Mouse (Mus musculus) mouse embryonic stem cell (cell line): Measurements from ENCODE around the gene Zfp978.
"Not testable (repeated sequence)": the region's sequence is repeated elsewhere in the genome, so short reads cannot be mapped to it uniquely, and the experiment has no call there.

Source experiments
- in situ Hi-C, 2 experiments: fragments of 300-500 bp; cut with MboI; formaldehyde crosslinking; loops; 1 replicate in 1 of 2; 3 replicates in 1 of 2; pipeline ENCODE4 v1.14.3; 2019 to 2020; ENCODE audit warnings: low sequenced_read_pairs in 2 of 2, low pct_unique_long_range_greater_than_20kb in 1 of 2, mixed read lengths in 1 of 2; ENCODE audit not compliant: unreplicated experiment in 1 of 2

Zfp978 gene

DNA sequence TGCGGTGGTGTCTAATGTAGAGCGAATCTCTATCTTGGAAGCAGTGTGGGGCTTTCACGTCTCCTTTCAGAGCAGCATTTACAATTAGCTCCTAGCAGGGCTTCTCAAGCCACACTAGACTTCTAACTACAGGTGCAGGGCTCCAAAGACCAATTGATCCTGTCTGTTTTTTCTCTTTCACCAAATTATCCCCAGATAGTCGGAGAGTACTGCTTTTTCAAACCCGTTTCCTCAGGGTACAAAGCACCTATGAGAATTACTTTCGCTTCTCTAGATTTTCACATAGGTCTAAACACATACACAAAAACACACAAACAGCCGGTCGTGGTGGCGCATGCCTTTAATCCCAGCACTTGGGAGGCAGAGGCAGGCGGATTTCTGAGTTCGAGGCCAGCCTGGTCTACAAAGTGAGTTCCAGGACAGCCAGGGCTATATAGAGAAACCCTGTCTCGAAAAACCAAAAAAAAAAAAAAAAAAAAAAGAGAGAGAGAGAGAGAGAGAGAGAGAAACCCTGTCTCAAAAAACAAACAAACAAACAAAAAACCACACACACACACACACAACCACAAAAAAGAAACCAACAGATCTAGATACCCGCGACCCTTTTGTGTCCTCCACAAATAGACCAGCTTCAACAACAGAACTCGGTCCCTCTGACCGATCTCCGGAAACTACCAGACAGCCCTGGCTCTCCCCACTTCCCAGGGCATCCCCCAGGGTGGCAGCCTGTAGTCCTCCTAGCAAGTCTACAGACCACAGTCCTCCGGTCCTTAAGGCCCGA, 12.0 kb upstream of the Zfp978 start:
- in situ Hi-C loops = loop anchor here (25.0 kb wide), 2 partner anchors 163 to 1812 kb away; no protein-coding TSS in a partner anchor

DNA sequence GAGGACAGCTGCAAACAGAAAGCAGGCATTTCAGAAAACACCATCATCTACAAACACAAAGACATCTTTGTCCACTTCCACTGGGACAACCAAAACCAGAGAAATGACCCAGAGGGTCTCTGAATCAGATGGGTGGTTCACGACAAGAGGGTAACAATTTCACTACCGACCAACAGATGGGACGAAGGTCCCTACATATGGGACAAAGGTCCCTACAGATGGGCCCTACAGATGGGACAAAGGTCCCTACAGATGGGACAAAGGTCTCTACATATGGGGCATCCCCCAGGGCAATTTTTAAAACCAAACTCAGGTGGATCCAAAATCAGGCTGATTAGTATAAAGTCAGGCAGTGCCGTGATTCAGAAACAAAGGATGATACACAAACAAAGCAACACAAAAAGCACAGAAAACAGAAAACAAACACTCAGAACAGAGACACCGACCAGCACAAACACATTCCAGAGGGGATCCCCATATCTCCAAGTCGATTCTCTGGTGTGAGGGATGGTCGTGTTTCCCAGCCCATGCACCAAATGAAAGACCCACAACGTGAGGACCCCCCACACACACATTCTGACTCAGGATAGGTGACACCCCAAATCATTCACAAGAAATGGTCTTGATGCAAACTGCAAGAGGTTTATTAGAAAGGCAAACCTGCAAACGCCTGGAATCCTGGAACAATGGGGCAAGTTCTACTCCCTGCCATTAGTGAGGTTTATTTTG, 11.3 kb upstream of the Zfp978 start:
- in situ Hi-C loops = loop anchor here (25.0 kb wide), 2 partner anchors 162 to 1813 kb away; no protein-coding TSS in a partner anchor

DNA sequence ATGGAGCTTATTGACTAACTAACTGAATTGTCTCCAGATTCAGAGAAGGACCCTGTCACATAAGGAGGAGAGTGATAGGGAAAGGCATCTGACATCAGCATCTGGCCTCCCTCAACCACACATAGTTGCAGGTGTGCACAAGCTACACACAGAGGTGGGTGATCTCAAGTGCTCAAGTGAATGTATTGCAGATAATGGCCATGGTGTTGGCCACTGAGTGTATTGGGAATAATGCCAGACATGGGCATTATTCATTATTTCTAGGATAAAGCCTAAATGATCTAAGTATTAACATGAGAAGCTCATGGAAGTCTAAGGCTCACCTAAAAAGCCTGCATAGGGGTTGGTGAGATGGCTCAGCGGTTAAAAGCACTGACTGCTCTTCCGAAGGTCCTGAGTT, 10.6 kb upstream of the Zfp978 start:
- in situ Hi-C loops = not testable (repeated sequence)

DNA sequence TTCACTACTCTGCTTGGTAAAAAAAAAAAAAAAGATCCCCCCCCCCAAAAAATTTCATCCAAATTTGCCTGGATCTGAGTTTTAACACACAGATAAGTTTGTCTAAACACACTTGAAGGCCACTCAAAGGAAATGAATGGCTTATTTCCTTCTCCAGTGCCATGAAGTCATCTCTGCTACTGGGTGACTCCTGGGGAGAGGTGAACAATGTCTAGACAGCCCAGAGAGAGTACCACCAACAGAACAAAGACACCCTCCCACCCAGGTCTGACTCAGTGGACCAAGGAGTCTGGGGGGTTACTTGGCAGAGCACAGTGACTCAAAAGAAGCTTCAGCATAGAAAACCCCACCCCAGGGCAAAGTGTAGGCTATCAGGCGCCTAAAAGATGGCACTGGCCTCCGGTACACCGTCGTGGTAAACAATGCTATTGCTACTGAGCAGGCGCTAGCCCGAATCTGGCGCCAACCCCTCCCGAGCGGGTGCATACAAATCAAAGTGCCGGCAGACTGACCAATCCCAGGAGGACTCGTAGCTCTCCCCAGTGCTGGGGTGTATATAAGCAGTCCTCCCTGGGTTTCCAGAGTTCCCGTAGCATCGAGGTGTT, 9.6 kb upstream of the Zfp978 start:
- in situ Hi-C loops = not testable (repeated sequence)

DNA sequence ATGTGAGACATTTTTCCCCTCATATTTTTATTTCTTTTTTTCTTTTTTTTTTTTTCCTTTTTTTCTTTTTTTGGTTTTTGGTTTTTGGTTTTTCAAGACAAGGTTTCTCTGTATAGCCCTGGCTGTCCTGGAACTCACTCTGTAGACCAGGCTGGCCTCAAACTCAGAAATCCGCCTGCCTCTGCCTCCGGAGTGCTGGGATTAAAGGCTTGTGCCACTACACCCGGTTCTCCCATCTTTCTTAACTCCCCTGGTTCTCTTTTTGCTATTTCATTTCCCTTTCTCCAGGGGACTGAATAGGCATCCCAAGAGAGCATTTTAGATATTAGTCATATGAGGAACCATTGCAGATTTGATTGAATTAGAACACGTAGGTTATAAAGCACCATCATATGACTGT, 7.5 kb upstream of the Zfp978 start:
- in situ Hi-C loops = not testable (repeated sequence)

DNA sequence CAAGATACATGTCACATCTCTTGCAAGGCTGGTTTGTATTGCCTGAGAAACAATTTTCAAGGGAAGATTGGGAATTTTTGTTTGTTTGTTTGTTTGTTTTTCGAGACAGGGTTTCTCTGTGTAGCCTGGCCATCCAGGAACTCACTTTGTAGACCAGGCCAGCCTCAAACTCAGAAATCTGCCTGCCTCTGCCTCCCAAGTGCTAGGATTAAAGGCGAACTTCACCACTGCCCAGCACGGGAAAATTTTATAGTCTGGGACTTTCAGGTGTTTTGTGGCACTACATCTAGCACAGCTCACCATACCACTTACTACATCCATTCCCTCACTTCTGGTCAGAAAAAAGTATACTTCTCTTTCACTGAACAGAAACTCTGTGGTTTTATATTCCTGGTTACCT, 5.1 kb upstream of the Zfp978 start:
- in situ Hi-C loops = not testable (repeated sequence)

DNA sequence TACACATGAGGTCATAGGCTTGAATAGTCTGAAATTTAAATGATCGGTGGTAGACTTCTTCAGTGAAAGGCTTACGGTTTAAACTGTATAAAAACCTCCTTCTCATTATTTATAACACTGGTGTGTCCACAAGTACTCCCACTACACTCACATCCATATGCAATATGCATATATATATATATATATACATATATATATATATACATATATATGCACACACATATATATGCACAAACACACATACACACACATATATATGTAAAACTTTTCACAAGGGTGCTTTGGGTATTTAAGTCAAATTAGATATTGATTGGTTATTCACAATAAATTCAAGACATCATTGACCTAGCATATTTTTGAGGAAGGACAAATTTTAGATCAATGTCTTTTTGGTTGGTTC, 3.9 kb upstream of the Zfp978 start:
- in situ Hi-C loops = not testable (repeated sequence)

DNA sequence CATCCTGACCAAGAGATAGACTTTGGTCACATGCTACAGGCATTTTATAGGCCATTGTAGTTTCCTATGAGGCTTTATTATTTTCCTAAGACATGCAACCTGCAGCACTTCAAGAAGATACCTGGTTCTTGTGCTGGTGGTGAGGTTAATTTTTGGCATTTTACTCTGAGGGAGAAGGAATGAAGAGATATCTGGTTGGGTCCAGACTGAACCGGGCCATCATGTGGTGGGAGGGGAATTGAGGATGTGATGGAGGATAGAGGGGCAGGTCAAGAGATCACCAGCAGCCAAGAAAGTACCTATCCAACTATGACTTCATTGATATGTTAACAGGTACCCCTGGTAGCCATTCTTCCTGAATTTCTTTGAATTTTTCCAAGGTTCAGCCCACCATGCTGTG, 769 bp downstream of the Zfp978 start:
- in situ Hi-C loops = not testable (repeated sequence)

DNA sequence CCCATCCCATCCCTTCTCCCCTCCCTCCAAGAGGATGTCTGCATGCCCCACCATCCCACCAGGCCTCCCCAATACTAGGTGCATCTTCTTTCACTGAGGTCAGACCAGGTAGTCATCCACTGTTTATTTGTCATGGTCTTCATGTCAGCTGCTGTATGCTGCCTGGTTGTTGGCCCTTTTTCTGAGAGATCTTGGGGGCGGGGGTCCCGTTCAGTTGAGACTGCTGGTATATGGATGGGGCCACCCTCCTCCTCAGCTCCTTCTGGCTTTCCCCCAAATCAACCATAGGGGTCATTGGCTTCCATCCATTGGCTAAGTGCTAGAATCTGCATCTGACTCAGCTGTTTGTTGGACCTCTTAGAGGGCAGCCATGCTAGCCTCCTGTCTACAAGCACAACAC, 8.5 kb downstream of the Zfp978 start:
- in situ Hi-C loops = not testable (repeated sequence)

DNA sequence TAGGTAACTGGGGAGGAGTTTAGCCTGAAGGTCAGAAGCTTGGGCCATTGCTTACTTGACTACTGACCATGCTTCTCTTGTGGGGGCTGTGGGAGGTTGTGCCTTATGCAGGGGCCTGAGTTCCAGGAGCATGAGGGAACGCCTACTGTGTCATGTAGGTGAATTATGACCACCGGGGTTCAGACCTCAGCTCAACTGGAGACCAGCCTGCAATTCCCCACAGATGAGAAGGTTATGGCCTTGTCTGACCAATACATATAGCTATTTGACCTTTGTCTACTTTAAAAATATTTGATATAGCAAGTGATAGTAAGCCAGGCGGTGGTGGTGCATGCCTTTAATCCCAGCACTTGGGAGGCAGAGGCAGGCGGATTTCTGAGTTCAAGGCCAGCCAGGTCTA, 22.1 kb downstream of the Zfp978 start:
- in situ Hi-C loops = loop anchor here in 1 of 2 experiments (25.0 kb wide), 1 partner anchor 229 kb away; no protein-coding TSS in a partner anchor

DNA sequence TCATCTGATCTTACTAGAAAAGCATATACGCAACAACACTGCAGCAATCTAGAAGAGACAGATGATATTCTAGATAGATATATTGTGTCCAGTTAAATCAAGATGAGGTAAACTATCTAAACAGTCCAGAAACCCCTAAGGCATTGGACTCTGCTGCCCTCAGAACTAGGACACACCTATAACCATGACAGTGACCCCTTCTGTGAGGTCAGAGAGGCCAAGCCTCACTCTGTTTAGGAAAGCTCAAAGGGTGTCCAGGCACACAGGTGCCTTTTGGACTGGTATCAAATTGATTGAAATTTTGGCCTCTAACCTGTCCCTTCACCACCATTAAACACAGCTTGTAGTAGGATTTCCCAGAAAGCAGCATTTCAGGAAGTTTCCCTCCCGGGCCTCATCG, 36.1 kb downstream of the Zfp978 start:
- in situ Hi-C loops = loop anchor here in 1 of 2 experiments (25.0 kb wide), 1 partner anchor 215 kb away; no protein-coding TSS in a partner anchor

DNA sequence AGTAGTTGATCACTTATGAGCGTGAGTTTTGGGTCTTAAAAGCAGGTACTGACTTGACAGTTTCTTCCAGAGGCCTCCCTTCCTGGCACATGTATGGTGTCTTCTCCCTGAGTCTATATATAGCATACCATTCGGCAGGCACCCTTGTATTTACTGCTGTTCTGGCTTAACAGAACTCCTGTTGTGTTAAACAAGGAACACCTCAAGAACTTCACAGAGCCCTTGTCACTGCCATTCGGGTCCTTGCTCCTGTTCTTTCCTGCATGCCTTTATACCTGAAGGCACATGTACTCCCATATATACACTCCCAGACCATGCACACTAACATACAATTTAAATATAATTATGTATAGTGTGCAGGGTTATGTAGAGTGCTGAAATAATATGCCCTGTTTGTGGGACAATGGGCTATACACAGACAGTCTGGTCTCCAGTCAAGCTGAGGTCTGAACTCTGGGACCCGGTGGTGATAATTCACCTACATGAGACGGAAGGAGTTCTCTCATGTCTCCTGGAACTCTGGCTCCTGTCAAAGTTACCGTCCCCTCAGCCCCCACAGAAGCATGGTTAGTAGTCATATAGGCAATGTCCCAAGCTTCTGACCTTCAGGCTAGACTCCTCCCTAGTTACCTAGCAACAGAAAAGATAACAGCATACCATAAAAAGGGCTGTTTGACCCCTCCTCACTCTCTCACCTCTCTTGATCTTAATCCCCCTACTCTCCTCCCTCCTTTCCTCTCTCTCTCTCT, 37.0 kb downstream of the Zfp978 start:
- in situ Hi-C loops = loop anchor here in 1 of 2 experiments (25.0 kb wide), 1 partner anchor 214 kb away; no protein-coding TSS in a partner anchor

DNA sequence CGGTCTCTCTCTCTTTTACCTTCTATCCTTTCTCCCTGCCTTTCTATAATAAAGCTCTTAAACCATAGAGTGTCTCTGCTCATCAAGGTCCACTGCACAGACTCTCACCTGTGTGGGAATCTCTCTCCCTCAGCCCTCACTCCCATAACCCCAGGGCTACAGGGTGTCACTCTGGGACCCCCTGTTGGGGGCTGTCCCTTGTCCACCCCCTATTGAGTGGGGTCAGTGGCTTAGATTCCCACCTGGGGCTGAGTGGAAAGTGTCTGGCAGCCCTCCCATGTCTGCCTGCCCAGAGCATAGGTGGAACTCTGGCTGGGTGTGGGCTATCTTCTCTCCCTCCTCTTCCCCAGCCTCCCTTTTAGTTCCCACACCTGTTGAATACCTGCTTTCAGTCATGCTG, 37.6 kb downstream of the Zfp978 start:
- in situ Hi-C loops = loop anchor here in 1 of 2 experiments (25.0 kb wide), 1 partner anchor 214 kb away; no protein-coding TSS in a partner anchor

DNA sequence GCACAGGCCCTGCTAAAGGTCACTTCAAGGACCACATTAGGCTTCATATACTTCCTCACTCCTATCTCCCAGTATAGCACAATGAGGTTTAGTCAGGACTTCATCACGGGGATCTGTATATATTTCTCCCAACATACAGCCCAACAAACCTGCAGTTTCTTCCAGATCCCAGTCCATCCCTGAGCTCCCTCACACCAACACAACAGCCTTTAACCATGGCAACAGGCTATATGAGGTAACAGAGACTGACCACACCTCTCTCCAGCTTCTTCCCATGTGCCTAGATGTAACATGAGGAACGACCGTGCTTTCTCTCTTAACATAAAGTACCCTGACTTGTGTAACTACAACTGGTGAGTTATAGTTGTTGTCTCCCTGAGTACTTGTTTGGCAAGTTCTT, 38.4 kb downstream of the Zfp978 start:
- in situ Hi-C loops = loop anchor here in 1 of 2 experiments (25.0 kb wide), 1 partner anchor 213 kb away; no protein-coding TSS in a partner anchor

DNA sequence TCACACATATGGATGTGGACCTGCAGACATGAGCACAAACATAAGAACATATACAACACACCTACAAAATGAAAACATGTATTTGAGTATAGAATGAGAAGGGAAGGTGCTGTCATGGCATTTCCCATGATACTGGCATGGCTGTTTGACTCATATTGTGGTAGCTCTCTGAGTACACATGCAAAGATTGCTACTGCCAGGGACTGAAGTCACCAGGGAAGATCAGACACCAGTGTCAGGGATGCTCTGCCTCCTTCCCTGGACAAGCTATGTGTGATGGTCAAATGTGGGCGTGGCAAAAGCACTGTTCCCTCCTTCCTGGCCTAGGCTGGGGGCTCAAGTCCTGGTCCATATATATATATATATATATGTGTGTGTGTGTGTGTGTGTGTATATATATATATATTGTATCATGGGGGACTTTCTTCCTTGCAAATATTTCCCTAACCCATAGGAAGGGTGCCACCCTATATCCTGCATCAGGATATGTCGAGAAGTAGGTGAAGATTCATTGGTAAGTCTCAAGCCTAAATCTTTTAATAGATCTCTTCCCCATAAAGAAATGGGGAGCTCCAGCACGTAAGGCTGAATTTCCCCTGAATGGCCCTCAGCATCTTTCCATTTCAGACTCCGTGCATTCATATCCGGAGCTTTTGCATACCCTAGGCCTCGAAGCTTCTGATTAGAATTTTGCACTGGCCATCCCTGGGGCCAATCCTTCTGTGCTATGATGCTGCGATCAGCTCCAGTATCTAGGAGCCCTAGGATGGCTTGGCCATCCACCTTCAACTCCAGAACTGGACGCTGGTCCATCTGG, 39.1 kb downstream of the Zfp978 start:
- in situ Hi-C loops = loop anchor here (25.0 kb wide), 2 partner anchors 1838 to 1963 kb away; no protein-coding TSS in a partner anchor

DNA sequence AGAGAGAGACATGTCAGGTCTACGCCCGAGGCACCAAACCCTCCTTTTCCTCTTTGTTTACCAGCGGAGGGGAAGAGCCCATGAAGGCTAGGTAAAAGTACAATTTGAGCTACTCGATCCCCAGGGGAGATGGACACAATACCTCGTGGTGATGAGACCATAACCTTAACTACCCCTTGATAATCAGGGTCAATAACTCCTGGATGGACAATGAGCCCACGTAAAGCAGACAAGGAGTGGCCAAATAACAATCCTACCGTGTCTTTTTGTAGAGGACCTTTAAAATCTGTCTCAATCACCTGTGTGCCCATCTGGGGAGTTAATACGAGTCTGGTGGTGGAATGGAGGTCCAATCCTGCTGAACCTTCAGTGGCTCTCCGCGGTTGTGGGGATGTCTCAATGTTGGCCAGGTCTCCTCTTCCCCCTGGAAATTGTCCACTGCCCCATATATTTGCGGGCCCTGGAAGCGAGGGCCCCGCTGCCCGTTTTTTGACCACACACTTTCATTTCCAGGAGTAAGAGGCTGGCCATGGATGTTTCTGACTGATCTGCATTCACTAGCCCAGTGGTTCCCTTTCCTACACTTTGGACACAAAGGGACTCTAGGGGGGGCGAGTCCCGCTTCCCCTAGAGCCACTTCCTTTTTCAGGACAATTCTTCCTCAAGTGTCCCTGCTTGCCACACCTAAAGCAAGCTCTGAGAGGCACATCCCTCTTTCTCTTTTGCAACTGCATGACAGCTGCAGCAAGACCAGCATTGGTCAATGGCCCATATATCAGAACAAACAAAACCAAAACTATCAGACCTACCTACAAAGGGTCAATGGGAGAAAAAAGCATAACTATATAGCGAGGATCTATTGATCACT, 40.0 kb downstream of the Zfp978 start:
- in situ Hi-C loops = loop anchor here (25.0 kb wide), 2 partner anchors 1839 to 1964 kb away; no protein-coding TSS in a partner anchor
